Mouse (Mus musculus) thymus, adult 2 months (tissue): ENCODE measurements around the gene Actn1.

ENCODE experiments used
- CTCF ChIP-seq: fragments of 200-500 bp; IDR thresholded peaks from 2 replicates; pipeline ENCODE4 v1.5.1; 2012; ENCODE audit warnings: mild to moderate bottlenecking, control low read depth, low read length, moderate library complexity, borderline replicate concordance; ENCODE audit not compliant: control insufficient read depth, poor library complexity, insufficient read depth; ENCODE audit errors: extremely low read depth
- POLR2A ChIP-seq: fragments of 200-500 bp; IDR thresholded peaks from 2 replicates; pipeline ENCODE4 v1.6.1; 2012; ENCODE audit warnings: mild to moderate bottlenecking, low read length, control low read depth, moderate library complexity; ENCODE audit not compliant: control insufficient read depth, poor library complexity, insufficient read depth; ENCODE audit errors: extremely low read depth

DNA sequence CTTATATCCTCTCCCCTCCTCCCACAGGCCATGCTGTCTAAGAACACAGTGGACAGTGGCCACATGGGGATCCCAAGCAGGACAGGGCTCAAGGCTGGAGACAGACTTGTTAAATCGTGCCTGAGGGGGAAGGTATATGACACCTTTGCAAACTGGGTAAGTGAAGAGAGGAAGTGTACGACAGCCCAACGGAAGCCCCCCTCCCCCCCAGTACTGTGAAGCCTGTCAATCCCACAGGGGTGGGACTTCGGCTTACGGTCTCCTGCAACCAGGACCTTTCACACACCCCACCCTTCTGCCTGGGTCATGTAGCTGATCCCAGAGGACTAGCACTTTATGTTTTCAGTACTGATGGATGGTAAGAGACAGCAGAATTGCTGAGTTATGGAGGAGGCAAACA lies 68.4 kb downstream of the Actn1 start:
- TF ChIP-seq POLR2A: no peak
- no peak for TF ChIP-seq CTCF
